Mouse (Mus musculus): Measurements from ENCODE around the gene Sh3bp2. TPM values are rescaled to one million over a fixed set of nuclear protein-coding genes. Genes with fewer than 3 reads are reported as not detected.
A peak's percentile ranks its signal among the peaks of the same experiment; 100 is the strongest.

Gene Sh3bp2
- polyA plus RNA-seq, 1 experiment from 2014 or later = 11.4 TPM

DNA sequence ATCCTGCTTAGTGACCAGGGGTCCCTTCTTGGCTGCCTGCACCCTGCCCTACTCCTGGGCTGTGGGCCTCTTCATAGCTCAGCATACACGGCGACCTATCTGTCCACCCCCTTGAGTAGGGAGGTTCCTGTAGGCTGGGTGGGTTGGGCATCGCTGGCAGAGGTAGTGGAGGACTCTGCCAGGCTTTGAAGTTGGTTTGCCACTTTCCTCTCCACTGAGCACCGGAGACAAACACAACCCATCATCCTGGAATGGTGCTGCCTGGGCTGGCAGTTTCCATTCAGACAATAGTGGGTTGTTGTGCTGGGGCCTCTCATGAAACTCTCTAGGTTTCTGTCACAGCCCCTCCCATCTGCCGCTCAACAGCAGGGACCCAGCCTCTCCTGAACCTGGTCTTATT, 4.5 kb downstream of the Sh3bp2 start:
- Histone ChIP-seq H3K9ac (no peak overlapping the region), H3K27me3 (peaks cover 13% of the 10 kb centered on the region), H3K4me2 (replicated peaks) (no peak overlapping the region), H3K4me3 (no peak overlapping the region), H3K27ac (no peak overlapping the region), H3K4me1 (no peaks in the 10 kb centered on the region), H3K36me3 (no peaks in the 10 kb centered on the region), H3K9me3 (no peaks in the 10 kb centered on the region)
- whole genome bisulfite sequencing = 72% methylated on average over 5 of the region's 5 CpGs
- no peak for ATAC-seq (ENCODE audit: low FRiP score, low read depth)

DNA sequence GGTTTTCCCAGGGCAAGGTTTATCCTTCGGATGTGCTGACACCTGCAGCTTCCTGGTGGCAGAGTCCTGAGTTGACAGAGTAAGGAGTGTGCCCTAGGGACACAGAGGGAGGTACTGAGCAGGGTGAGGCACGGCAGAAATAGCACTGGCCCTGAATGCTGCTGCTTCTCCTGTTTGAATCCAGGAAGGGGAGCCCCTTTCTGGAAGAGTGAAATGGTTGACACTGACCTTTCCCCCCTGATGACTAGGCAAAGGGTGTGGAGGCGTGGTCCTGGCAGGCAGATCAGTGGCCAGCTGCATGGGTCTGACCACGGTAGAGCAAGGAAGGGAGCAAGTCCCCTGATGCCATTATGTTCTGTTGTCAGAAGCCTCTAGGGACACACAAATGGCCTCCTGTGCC, 5.0 kb downstream of the Sh3bp2 start:
- Histone ChIP-seq H3K27ac (no peak overlapping the region), H3K9ac (no peak overlapping the region), H3K9me3 (no peaks in the 10 kb centered on the region), H3K36me3 (no peaks in the 10 kb centered on the region), H3K4me2 (replicated peaks) (no peak overlapping the region), H3K27me3 (peaks cover 13% of the 10 kb centered on the region), H3K4me1 (no peaks in the 10 kb centered on the region), H3K4me3 (no peak overlapping the region)
- no peak for ATAC-seq (ENCODE audit: low FRiP score, low read depth)
- 51% methylated on average over 4 of the region's 4 CpGs for WGBS

DNA sequence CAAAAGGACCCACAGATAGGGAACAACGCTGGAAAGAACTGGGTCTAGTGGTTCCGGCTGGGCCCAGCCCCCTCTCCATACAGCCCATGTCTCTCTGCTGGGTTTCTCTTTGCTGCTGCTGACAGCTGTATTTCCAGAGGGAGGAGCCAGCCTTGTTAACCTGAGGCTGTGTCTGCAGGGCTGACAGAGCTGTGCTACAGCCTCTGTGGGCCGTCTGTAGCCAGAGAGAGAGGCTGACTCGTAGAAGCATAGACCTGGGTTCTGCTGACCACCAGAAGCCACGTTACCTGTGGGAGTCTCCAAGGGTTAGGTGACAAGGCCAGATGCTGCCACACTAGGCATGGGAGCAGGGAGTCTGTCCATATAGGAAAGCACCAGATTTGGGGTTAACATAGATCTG, 7.4 kb downstream of the Sh3bp2 start:
- Histone ChIP-seq H3K4me3 (no peak overlapping the region), H3K9me3 (no peaks in the 10 kb centered on the region), H3K4me2 (replicated peaks) (no peak overlapping the region), H3K27ac (no peak overlapping the region), H3K4me1 (no peaks in the 10 kb centered on the region), H3K27me3 (no peaks in the 10 kb centered on the region), H3K9ac (no peak overlapping the region), H3K36me3 (no peaks in the 10 kb centered on the region)
- no peak for ATAC-seq (ENCODE audit: low FRiP score, low read depth)
- 57% methylated on average over 5 of the region's 5 CpGs for WGBS

- no peak overlapping the region for H3K9ac ChIP-seq
- no peaks in the 10 kb centered on the region for H3K36me3 ChIP-seq
- no peak for ATAC-seq (ENCODE audit: low FRiP score, low read depth)
- no peaks in the 10 kb centered on the region for H3K27me3 ChIP-seq
- no peaks in the 10 kb centered on the region for H3K9me3 ChIP-seq
- H3K27ac ChIP-seq = no peak overlapping the region
- no peak overlapping the region for H3K4me3 ChIP-seq
- H3K4me1 ChIP-seq = no peaks in the 10 kb centered on the region
- H3K4me2 ChIP-seq (replicated peaks) = no peak overlapping the region
- 73% methylated on average over 3 of the region's 3 CpGs for WGBS
Observed at GRCm38 (mm10) chr5:34533820-34534219, 8.2 kb downstream of the Sh3bp2 start.

- no peaks in the 10 kb centered on the region for H3K9me3 ChIP-seq
- ATAC-seq (ENCODE audit: low FRiP score, low read depth) = no peak
Observed at GRCm38 (mm10) chr5:34534776-34535581, 9.3 kb downstream of the Sh3bp2 start.

GRCm38 (mm10) chr5:34535831-34536230, 10.2 kb downstream of the Sh3bp2 start:
- Histone ChIP-seq H3K9ac (no peak overlapping the region), H3K36me3 (no peaks in the 10 kb centered on the region), H3K4me1 (no peaks in the 10 kb centered on the region), H3K27me3 (no peaks in the 10 kb centered on the region), H3K27ac (no peak overlapping the region), H3K9me3 (no peaks in the 10 kb centered on the region), H3K4me3 (no peak overlapping the region), H3K4me2 (replicated peaks) (no peak overlapping the region)
- no peak; the same call in 1 of the 2 replicates for ATAC-seq (ENCODE audit: low FRiP score, low read depth)
- 80% methylated on average over 7 of the region's 7 CpGs for WGBS

More at GRCm38 (mm10) chr5:34534776-34535581, 9.3 kb downstream of the Sh3bp2 start:
- Histone ChIP-seq H3K4me3 (no peak overlapping the region), H3K4me2 (replicated peaks) (no peak overlapping the region), H3K36me3 (no peaks in the 10 kb centered on the region), H3K4me1 (no peaks in the 10 kb centered on the region), H3K27me3 (no peaks in the 10 kb centered on the region), H3K9ac (no peak overlapping the region), H3K27ac (no peak overlapping the region)
- 79% methylated on average over 5 of the region's 5 CpGs for WGBS

GRCm38 (mm10) chr5:34538079-34538478, 12.4 kb downstream of the Sh3bp2 start:
- WGBS = 71% methylated on average over 7 of the region's 7 CpGs
- no peak for ATAC-seq (ENCODE audit: low FRiP score, low read depth)

DNA sequence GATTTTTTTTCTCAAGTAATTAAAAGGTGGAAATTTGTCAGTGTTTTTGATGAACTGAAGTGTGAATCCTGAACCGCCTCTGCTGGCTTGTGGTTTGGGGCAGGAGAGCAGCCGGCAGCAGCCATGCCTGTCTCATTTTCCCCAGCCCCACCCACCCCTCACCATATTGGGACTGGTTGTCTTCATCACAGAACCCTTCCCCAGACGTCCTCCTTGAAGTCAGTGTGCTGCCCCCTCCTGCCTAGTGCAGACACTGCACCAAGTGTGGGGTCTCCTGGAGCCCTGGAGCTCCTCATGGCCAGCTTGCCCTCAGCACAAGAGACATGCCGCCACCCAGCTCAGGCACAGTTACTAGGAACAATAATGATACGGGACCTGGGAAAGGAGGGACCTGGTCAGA, 12.9 kb downstream of the Sh3bp2 start:
- no peak for ATAC-seq (ENCODE audit: low FRiP score, low read depth)
- Histone ChIP-seq H3K36me3 (no peaks in the 10 kb centered on the region), H3K9ac (no peak overlapping the region), H3K4me2 (replicated peaks) (no peak overlapping the region), H3K4me3 (no peak overlapping the region), H3K9me3 (no peaks in the 10 kb centered on the region), H3K4me1 (no peaks in the 10 kb centered on the region), H3K27ac (no peak overlapping the region), H3K27me3 (no peaks in the 10 kb centered on the region)
- 31% methylated on average over 5 of the region's 5 CpGs for WGBS

More at GRCm38 (mm10) chr5:34538079-34538478, 12.4 kb downstream of the Sh3bp2 start:
- H3K4me3 ChIP-seq = no peak overlapping the region
- no peak overlapping the region for H3K27ac ChIP-seq
- no peak overlapping the region for H3K4me2 ChIP-seq (replicated peaks)
- H3K4me1 ChIP-seq = no peaks in the 10 kb centered on the region
- H3K27me3 ChIP-seq = no peaks in the 10 kb centered on the region
- H3K9ac ChIP-seq = no peak overlapping the region
- H3K36me3 ChIP-seq = no peaks in the 10 kb centered on the region
- no peaks in the 10 kb centered on the region for H3K9me3 ChIP-seq

- no peak overlapping the region for H3K9ac ChIP-seq
- H3K4me2 ChIP-seq (replicated peaks) = no peak overlapping the region
- H3K36me3 ChIP-seq = no peaks in the 10 kb centered on the region
- no peak for ATAC-seq (ENCODE audit: low FRiP score, low read depth)
- no peaks in the 10 kb centered on the region for H3K27me3 ChIP-seq
- H3K4me1 ChIP-seq = no peaks in the 10 kb centered on the region
- H3K9me3 ChIP-seq = no peaks in the 10 kb centered on the region
- no peak overlapping the region for H3K4me3 ChIP-seq
- 87% methylated on average over 2 of the region's 2 CpGs for WGBS
- no peak overlapping the region for H3K27ac ChIP-seq
Observed at GRCm38 (mm10) chr5:34539121-34539520, 13.5 kb downstream of the Sh3bp2 start.

- Histone ChIP-seq H3K4me1 (no peaks in the 10 kb centered on the region), H3K27me3 (no peaks in the 10 kb centered on the region), H3K9me3 (no peaks in the 10 kb centered on the region), H3K36me3 (no peaks in the 10 kb centered on the region), H3K4me3 (no peak overlapping the region), H3K4me2 (replicated peaks) (no peak overlapping the region), H3K27ac (no peak overlapping the region), H3K9ac (no peak overlapping the region)
- 76% methylated on average over 1 of the region's 1 CpGs for WGBS
- no peak for ATAC-seq (ENCODE audit: low FRiP score, low read depth)
Observed at GRCm38 (mm10) chr5:34542166-34542565, 16.5 kb downstream of the Sh3bp2 start.

DNA sequence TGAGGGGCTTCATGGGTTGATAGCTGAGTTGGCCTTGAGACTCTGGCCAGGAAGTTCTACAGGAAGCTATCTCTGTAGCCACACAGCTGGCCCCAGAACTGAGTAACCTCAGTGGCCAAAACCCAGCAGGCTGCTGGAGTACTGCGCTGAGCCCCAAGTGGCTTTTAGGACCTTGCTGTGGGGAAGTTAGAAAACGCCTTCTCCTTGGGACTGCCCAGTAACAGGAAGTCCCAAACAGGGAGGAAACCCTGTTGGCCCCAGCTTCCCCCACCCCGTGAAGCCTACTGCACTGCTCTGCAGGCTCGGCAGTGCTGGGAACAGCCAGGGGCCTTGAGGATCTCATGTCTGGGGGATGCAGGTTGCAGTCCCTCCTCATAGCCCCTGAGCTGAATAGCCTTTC, 17.5 kb downstream of the Sh3bp2 start:
- no peaks in the 10 kb centered on the region for H3K27me3 ChIP-seq
- H3K36me3 ChIP-seq = no peaks in the 10 kb centered on the region
- H3K27ac ChIP-seq = no peak overlapping the region
- H3K9ac ChIP-seq = no peak overlapping the region
- 55% methylated on average over 4 of the region's 4 CpGs for WGBS
- ATAC-seq (ENCODE audit: low FRiP score, low read depth) = no peak
- no peaks in the 10 kb centered on the region for H3K9me3 ChIP-seq
- H3K4me3 ChIP-seq = no peak overlapping the region
- no peak overlapping the region for H3K4me2 ChIP-seq (replicated peaks)
- H3K4me1 ChIP-seq = no peaks in the 10 kb centered on the region

DNA sequence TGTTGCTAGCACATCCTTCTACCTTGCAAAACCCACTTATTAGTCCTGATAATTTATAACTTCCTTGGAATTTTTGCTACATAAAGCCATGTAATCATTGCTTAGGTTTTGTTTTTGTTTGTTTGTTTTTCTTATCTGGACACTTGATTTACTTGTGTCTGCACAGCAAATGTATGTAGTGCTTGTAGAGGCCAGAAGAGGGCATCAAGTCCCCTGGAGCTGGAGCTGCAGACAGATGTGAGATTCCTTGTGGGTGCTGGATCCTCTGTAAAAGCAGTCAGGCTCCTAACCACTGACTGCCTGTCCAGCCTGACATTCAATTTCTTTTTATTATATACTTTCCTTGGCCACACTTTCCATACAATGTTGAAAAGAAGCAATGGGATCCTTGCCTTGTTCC, 21.8 kb downstream of the Sh3bp2 start:
- peaks cover 15% of the 10 kb centered on the region for H3K4me1 ChIP-seq
- no peak overlapping the region for H3K9ac ChIP-seq
- no peak for ATAC-seq (ENCODE audit: low FRiP score, low read depth)
- no peak overlapping the region for H3K4me3 ChIP-seq
- H3K9me3 ChIP-seq = no peaks in the 10 kb centered on the region
- no peaks in the 10 kb centered on the region for H3K27me3 ChIP-seq
- H3K4me2 ChIP-seq (replicated peaks) = no peak overlapping the region
- no peak overlapping the region for H3K27ac ChIP-seq
- H3K36me3 ChIP-seq = peaks cover 10% of the 10 kb centered on the region

GRCm38 (mm10) chr5:34549135-34549482, 23.5 kb downstream of the Sh3bp2 start:
- 21% methylated on average over 8 of the region's 8 CpGs for WGBS
- H3K4me3 ChIP-seq = peak overlapping the region; percentile 83
- no peak for ATAC-seq (ENCODE audit: low FRiP score, low read depth)
- no peaks in the 10 kb centered on the region for H3K9me3 ChIP-seq
- peaks cover 15% of the 10 kb centered on the region for H3K4me1 ChIP-seq
- peaks cover 21% of the 10 kb centered on the region for H3K36me3 ChIP-seq
- H3K27me3 ChIP-seq = no peaks in the 10 kb centered on the region
- H3K9ac ChIP-seq = peak overlapping the region; percentile 95
- peak overlapping the region; percentile 77 for H3K4me2 ChIP-seq (replicated peaks)
- no peak overlapping the region; the same call in 1 of the 2 replicates for H3K27ac ChIP-seq
